Mouse (Mus musculus) cerebellum, postnatal 36 days (tissue): ENCODE results near the gene Olfr709-ps1.
"Not testable (repeated sequence)": the region's sequence is repeated elsewhere in the genome, so short reads cannot be mapped to it uniquely, and the experiment has no call there.

Experiments used
- DNase-seq, 2 experiments: peaks; one replicate each; pipeline ENCODE4 v3.0.0; 2021 to 2022; ENCODE audit warnings: mixed read lengths in 2 of 2

Gene Olfr709-ps1

DNA sequence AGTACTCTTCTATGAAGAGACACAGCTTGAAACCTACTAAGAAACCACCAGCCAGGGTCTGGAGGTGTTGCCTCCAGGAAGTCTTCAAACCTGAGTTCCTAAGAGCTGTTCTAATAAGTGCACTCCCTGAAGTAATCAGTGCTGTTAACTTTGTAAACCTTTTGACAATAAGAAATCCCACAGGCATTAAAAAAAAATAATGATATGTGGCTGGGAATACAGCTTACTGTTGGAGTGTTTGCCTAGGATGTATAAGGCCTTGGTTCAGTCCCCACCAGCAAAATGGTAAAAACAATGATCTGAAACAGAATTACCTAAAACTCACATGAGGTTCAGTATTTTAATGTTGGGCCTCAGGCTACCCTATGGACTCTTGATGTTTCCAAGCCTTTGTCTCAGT, at the start of gene Olfr709-ps1:
TSS of gene Olfr709-ps1 (minus strand) at position 101 of the 400 bp plus-strand sequence.
- DNase-seq = no peak

DNA sequence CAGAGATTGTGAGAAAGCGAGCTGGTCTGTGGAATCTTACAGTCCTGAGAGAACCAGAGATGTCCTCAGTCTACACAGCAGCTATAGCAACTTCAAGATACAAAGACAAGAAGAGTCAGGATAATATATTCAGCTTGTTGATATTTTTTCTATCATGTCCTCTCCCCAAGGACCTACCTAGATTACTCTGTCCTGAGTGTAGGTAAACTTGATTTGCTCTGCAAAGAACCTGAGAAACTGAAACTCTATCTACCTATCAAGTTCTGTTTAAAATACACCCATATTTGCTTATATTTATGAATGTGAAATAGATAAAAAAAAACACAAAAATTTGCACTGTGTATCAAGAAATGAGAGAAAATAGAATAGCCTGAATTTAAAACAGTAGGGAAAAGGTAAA, 43.3 kb upstream of the Olfr709-ps1 start, which contains the start of gene Olfr711:
TSS of gene Olfr711 (minus strand) at position 101 of the 400 bp plus-strand sequence.
- DNase-seq = no peak

- DNase-seq = not testable (repeated sequence)
Measured at GRCm38 (mm10) chr7:106967503-106967902, 35.5 kb upstream of the Olfr709-ps1 start.

- no peak for DNase-seq
Measured at GRCm38 (mm10) chr7:106963837-106964236, 31.8 kb upstream of the Olfr709-ps1 start, which contains the start of gene Olfr6. Gene Olfr6 (minus strand): TSS chr7:106963937.

- no peak for DNase-seq
Measured at GRCm38 (mm10) chr7:106948212-106948611, 16.2 kb upstream of the Olfr709-ps1 start, which contains the start of gene Olfr710. Gene Olfr710 (minus strand): TSS chr7:106948312.

DNA sequence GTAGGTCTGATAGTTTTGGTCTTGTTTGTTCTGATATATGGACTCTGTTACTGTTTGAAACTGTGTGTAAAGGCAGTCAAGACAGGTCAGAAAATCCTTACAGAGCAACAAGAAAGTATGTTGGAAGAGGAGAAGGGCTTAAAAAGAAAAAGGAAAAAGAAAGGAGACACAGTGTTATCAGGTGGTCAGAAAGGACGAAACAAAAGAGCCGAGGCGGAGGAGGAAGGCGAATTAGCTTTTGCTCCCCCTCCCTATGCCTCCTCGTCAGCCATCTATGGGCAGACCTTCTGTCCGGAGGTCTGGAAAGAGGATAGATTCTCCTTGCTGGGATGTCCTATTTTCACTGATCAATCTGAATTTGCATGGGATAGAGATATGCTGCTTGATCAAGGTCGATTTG, 11.1 kb downstream of the Olfr709-ps1 start:
- not testable (repeated sequence) for DNase-seq

GRCm38 (mm10) chr7:106907676-106908075, 24.3 kb downstream of the Olfr709-ps1 start, which contains the start of gene Olfr1532-ps1:
Gene Olfr1532-ps1 (plus strand): TSS chr7:106908001.
- no peak for DNase-seq

DNA sequence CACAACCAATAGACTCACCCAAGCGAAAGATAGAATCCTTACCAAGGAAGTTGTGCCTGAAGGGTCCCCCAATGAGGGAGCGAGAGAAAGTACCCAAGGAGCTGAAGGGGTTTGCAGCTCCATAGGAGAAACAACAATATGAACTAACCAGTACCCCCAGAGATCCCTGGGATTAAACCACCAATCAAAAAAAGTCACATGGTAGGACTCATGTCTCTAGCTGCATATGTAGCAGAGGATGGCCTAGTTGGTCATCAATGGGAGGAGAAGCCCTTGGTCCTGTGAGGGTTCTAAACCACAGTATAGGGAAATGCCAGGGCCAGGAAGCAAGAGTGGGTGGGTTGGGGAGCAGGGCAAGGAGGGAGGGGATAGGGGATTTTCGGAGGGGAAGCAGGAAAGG, 30.9 kb downstream of the Olfr709-ps1 start, which contains the start of gene Olfr707:
TSS of gene Olfr707 (minus strand) at position 101 of the 400 bp plus-strand sequence.
- not testable (repeated sequence) for DNase-seq

DNA sequence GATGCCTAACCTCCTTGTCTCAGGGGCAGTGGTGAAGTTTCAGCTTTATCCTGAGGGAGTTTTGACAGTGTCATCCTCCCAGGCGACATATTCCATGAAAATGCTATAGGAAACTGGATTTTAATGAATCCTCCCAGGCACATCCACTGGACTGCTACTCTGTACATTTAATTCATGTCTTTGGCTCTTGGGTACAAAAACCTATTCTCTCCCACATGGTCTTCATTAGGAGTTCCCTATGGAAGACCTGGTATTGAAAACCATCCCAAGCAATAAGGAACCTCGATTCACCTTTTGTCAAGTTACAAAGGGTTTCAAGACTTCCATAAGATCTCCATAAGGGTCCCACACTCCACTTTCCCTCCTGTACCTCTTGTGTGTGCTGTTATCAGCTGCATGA, 44.0 kb downstream of the Olfr709-ps1 start, which contains the start of gene Olfr706:
TSS of gene Olfr706 (minus strand) at position 101 of the 400 bp plus-strand sequence.
- no peak for DNase-seq

GRCm38 (mm10) chr7:106876791-106877190, 55.2 kb downstream of the Olfr709-ps1 start, which contains the start of gene Olfr705:
Gene Olfr705 (minus strand): TSS chr7:106876891.
- DNase-seq = no peak
